Mouse (Mus musculus) spleen, adult 2 months (tissue): ENCODE measurements around the gene Olfr714.

Experiments
- CTCF ChIP-seq: fragments of 200-500 bp; IDR thresholded peaks from 2 replicates; pipeline ENCODE4 v1.5.1; 2011; ENCODE audit warnings: mild to moderate bottlenecking, inconsistent platforms; ENCODE audit not compliant: insufficient read depth, insufficient read length, insufficient replicate concordance; ENCODE audit errors: extremely low read depth
- POLR2A ChIP-seq: fragments of 200-500 bp; IDR thresholded peaks from 2 replicates; pipeline ENCODE4 v1.6.1; 2011; ENCODE audit warnings: low read depth, low read length, inconsistent platforms

DNA sequence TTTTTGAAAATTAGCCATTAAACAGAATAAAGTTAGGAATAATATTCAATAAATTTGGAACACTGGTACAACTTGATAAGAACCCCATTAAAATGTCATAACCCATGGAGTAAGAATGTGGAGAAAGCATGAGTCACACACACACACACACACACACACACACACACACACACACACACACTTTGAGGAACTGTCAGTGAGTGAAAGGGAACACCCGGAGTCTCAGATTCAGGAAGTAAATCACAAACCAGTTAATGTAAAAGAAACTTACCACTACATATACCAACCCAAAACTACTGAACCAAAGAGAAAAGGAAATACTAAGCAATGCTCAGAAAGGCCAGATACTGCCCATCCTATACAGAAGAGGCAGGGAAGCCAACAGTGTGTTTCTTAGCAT lies 26.4 kb upstream of the Olfr714 start:
- TF ChIP-seq CTCF (no peak), POLR2A (no peak)
